Mouse (Mus musculus) heart, postnatal 10 days (tissue): ENCODE results near the gene Pef1. TPM values are rescaled to one million over a fixed set of nuclear protein-coding genes. Genes with fewer than 3 reads are reported as not detected.

Experiments used
- DNase-seq, 2 experiments: peaks; one replicate each; pipeline ENCODE4 v3.0.0; 2021
- intact Hi-C: fragments of 180-260 bp; cut with DNase I; formaldehyde crosslinking; loops from one replicate; pipeline ENCODE4 v1.15.1; 2025
- total RNA-seq, 2 experiments: library from RNA; stranded (reverse); gene quantifications; 2 replicates each; pipeline ENCODE4 v1.2.3; 2021

The Pef1 gene
- total RNA-seq, 2 experiments from 2014 or later: 39.4 to 39.9 TPM

- DNase-seq: no peak
- intact Hi-C loops: loop anchor here (5.0 to 10.0 kb wide), 2 partner anchors 298 to 381 kb away; no protein-coding TSS in a partner anchor
These were observed 17.0 kb upstream of the Pef1 start for GRCm38 (mm10) chr4:130085246-130085820.

GRCm38 (mm10) chr4:130087293-130087692, 15.1 kb upstream of the Pef1 start:
- DNase-seq: peak; percentile 93 to 96
- intact Hi-C loops: loop anchor here (1.0 to 10.0 kb wide), 4 partner anchors 51 to 382 kb away; no protein-coding TSS in a partner anchor

- intact Hi-C loops: no loop called here
- no peak for DNase-seq
These were observed 7.2 kb upstream of the Pef1 start for GRCm38 (mm10) chr4:130095137-130095536.

GRCm38 (mm10) chr4:130101183-130101582, 1.2 kb upstream of the Pef1 start:
- intact Hi-C loops: no loop called here
- peak in 1 of 2 experiments; percentile 40 for DNase-seq

GRCm38 (mm10) chr4:130103632-130104031, 1.3 kb downstream of the Pef1 start:
- intact Hi-C loops: no loop called here
- no peak for DNase-seq

- no peak for DNase-seq
- intact Hi-C loops: no loop called here
These were observed 2.2 kb downstream of the Pef1 start for GRCm38 (mm10) chr4:130104584-130104983.

GRCm38 (mm10) chr4:130107065-130107443, 4.7 kb downstream of the Pef1 start:
- intact Hi-C loops: no loop called here

GRCm38 (mm10) chr4:130107444-130108131, 5.2 kb downstream of the Pef1 start:
- intact Hi-C loops: no loop called here

More at GRCm38 (mm10) chr4:130107065-130107443, 4.7 kb downstream of the Pef1 start:
- no peak for DNase-seq

GRCm38 (mm10) chr4:130108929-130109328, 6.6 kb downstream of the Pef1 start:
- DNase-seq: no peak
- intact Hi-C loops: no loop called here

More at GRCm38 (mm10) chr4:130107444-130108131, 5.2 kb downstream of the Pef1 start:
- peak; percentile 100 for DNase-seq

- no peak for DNase-seq
- intact Hi-C loops: no loop called here
These were observed 7.3 kb downstream of the Pef1 start for GRCm38 (mm10) chr4:130109666-130110065.

GRCm38 (mm10) chr4:130110091-130110490, 7.7 kb downstream of the Pef1 start:
- intact Hi-C loops: no loop called here
- no peak for DNase-seq

- intact Hi-C loops: no loop called here
- DNase-seq: peak; percentile 44 to 51
These were observed 9.9 kb downstream of the Pef1 start for GRCm38 (mm10) chr4:130112299-130112698.

- intact Hi-C loops: no loop called here
- no peak for DNase-seq
These were observed 10.4 kb downstream of the Pef1 start for GRCm38 (mm10) chr4:130112732-130113131.

- DNase-seq: no peak
- intact Hi-C loops: no loop called here
These were observed 18.4 kb downstream of the Pef1 start for GRCm38 (mm10) chr4:130120752-130121151.

- intact Hi-C loops: no loop called here
- no peak for DNase-seq
These were observed 19.2 kb downstream of the Pef1 start for GRCm38 (mm10) chr4:130121560-130121959.

- intact Hi-C loops: no loop called here
- DNase-seq: no peak
These were observed 20.7 kb downstream of the Pef1 start for GRCm38 (mm10) chr4:130123020-130123419.

GRCm38 (mm10) chr4:130124110-130124509, 21.8 kb downstream of the Pef1 start:
- DNase-seq: no peak
- intact Hi-C loops: no loop called here

- intact Hi-C loops: no loop called here
- DNase-seq: no peak
These were observed 22.8 kb downstream of the Pef1 start for GRCm38 (mm10) chr4:130125164-130125563.

- intact Hi-C loops: no loop called here
These were observed 23.6 kb downstream of the Pef1 start for GRCm38 (mm10) chr4:130125935-130126334.

GRCm38 (mm10) chr4:130128907-130129306, 26.5 kb downstream of the Pef1 start:
- DNase-seq: no peak
- intact Hi-C loops: no loop called here

More at GRCm38 (mm10) chr4:130125935-130126334, 23.6 kb downstream of the Pef1 start:
- no peak for DNase-seq

- intact Hi-C loops: no loop called here
- DNase-seq: no peak
These were observed 27.7 kb downstream of the Pef1 start for GRCm38 (mm10) chr4:130130082-130130481.
